Mouse (Mus musculus): ENCODE data around the gene Zfp106.

DNA sequence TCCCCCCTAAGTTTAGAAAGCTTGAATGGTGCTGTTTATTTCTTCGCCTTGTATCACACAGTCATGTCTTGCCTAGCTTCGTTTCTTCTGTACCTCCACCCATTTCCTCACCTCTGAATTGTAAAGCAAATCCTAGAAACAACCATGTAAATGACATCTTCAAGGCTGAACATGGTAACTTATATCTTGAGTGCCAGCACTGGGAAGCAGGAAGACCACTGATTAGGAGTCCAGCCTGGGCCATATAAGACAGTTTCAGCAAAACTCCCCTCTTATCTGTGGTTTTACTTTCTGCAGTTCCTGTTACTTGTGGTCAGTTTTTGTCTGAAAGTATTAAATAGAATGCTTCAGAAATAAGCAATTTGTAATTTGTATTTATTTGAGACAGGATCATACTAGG, 12.3 kb upstream of the Zfp106 start:
- no peak for TF ChIP-seq CTCF (IDR thresholded peaks at IDR 0.05; ENCODE audit: control insufficient read depth, insufficient read depth, insufficient replicate concordance, low read depth, low read length)
- no peak for TF ChIP-seq POLR2A (IDR thresholded peaks at IDR 0.05; ENCODE audit: control insufficient read depth, low read depth, low read length)

All from testis, adult 2 months (tissue).